Mouse (Mus musculus) testis, adult 2 months (tissue): ENCODE data around the gene Lactb.

Experiments
- CTCF ChIP-seq: fragments of 200-500 bp; IDR thresholded peaks from 2 replicates; pipeline ENCODE4 v1.5.1; 2012; ENCODE audit warnings: low read depth, mild to moderate bottlenecking, inconsistent platforms, low read length, moderate library complexity; ENCODE audit not compliant: control insufficient read depth, insufficient read depth, insufficient replicate concordance
- POLR2A ChIP-seq: fragments of 200-500 bp; IDR thresholded peaks from 2 replicates; pipeline ENCODE4 v1.6.1; 2012; ENCODE audit warnings: low read depth, mild to moderate bottlenecking, inconsistent platforms, low read length, moderate library complexity; ENCODE audit not compliant: control insufficient read depth

DNA sequence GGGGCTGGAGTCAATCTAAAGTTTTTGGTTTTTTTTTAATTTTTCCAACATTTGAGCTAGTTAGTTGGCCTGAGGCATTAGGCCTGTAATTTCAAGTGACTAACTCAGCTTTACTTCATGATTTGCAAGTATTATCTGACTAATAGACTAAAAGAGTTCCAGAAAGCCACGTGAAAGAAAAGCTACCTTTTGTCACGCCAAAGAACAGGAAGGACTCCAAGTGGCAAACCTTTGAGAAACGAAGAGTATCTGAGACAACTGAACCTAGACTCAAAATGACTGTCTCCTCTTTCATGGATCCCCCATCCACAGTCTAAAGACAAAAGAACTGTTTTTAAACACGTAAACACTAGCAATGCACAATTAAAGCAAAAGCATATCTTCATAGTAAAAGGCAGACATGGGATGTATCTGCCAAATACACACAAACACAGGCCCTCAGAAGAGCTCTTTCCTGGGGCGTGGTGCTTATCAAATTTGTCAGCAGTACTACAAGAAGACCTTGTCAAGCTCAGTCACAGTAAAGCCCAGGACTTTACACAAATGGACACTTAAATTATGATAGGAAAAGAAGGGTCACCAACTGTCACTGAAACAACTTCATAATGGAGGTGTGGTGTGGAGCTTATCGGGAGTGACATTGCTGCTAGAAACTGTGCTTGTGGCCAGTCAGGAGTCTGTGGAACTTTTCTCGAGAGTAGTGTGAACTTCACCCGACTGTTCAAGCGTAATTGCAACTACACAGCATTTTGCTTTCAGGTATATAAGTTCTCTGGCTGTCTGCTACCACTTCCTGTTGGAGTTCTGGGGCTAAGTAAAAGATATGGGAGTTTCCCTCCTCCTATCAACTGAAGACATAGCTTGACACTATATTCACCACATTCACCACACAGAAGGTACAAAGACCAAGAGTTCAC is 59.2 kb downstream of the Lactb start:
- TF ChIP-seq CTCF: no peak
- TF ChIP-seq POLR2A: no peak
